Mouse (Mus musculus): ENCODE measurements around the gene Cyp2c23. TPM values are rescaled to one million over a fixed set of nuclear protein-coding genes. Genes with fewer than 3 reads are reported as not detected.

The Cyp2c23 gene
- total RNA-seq, 2 experiments from 2014 or later: 0.28 TPM

GRCm38 (mm10) chr19:44024921-44025585 is 4.0 kb downstream of the Cyp2c23 start:
- DNase-seq (ENCODE audit: low spot score in 2 of 2): no peak

- DNase-seq (ENCODE audit: low spot score in 2 of 2): no peak
These were observed 5.9 kb downstream of the Cyp2c23 start for GRCm38 (mm10) chr19:44023066-44023465.

GRCm38 (mm10) chr19:44021502-44021901 is 7.5 kb downstream of the Cyp2c23 start:
- no peak for DNase-seq (ENCODE audit: low spot score in 2 of 2)

GRCm38 (mm10) chr19:44019739-44020138 is 9.3 kb downstream of the Cyp2c23 start:
- no peak for DNase-seq (ENCODE audit: low spot score in 2 of 2)

GRCm38 (mm10) chr19:44013862-44014261 is 15.1 kb downstream of the Cyp2c23 start:
- no peak for DNase-seq (ENCODE audit: low spot score in 2 of 2)

GRCm38 (mm10) chr19:44008784-44009183 is 20.2 kb downstream of the Cyp2c23 start:
- no peak for DNase-seq (ENCODE audit: low spot score in 2 of 2)

- peak; percentile 15 to 44 for DNase-seq (ENCODE audit: low spot score in 2 of 2)
These were observed 21.8 kb downstream of the Cyp2c23 start for GRCm38 (mm10) chr19:44007186-44007585.

- DNase-seq (ENCODE audit: low spot score in 2 of 2): no peak
These were observed 24.0 kb downstream of the Cyp2c23 start for GRCm38 (mm10) chr19:44005025-44005424.

- DNase-seq (ENCODE audit: low spot score in 2 of 2): no peak
These were observed 24.7 kb downstream of the Cyp2c23 start for GRCm38 (mm10) chr19:44004261-44004660.

- DNase-seq (ENCODE audit: low spot score in 2 of 2): no peak
These were observed 28.3 kb downstream of the Cyp2c23 start for GRCm38 (mm10) chr19:44000720-44001119.

GRCm38 (mm10) chr19:44000061-44000460 is 28.9 kb downstream of the Cyp2c23 start:
- DNase-seq (ENCODE audit: low spot score in 2 of 2): no peak

GRCm38 (mm10) chr19:43998802-43999527 is 30.0 kb downstream of the Cyp2c23 start:
- no peak for DNase-seq (ENCODE audit: low spot score in 2 of 2)

- peak; percentile 56 to 75 for DNase-seq (ENCODE audit: low spot score in 2 of 2)
These were observed 30.9 kb downstream of the Cyp2c23 start for GRCm38 (mm10) chr19:43998101-43998500.

GRCm38 (mm10) chr19:43995427-43995826 is 33.6 kb downstream of the Cyp2c23 start:
- DNase-seq (ENCODE audit: low spot score in 2 of 2): peak in 1 of 2 experiments; percentile 6

GRCm38 (mm10) chr19:43992464-43992863 is 36.5 kb downstream of the Cyp2c23 start:
- no peak for DNase-seq (ENCODE audit: low spot score in 2 of 2)

GRCm38 (mm10) chr19:43990362-43990761 is 38.6 kb downstream of the Cyp2c23 start:
- DNase-seq (ENCODE audit: low spot score in 2 of 2): no peak

GRCm38 (mm10) chr19:43986069-43986794 is 42.8 kb downstream of the Cyp2c23 start, which contains the start of gene Cpn1:
TSS of gene Cpn1 (minus strand) at chr19:43986556.
- DNase-seq (ENCODE audit: low spot score in 2 of 2): no peak

GRCm38 (mm10) chr19:43981992-43982391 is 47.0 kb downstream of the Cyp2c23 start:
- no peak for DNase-seq (ENCODE audit: low spot score in 2 of 2)

- no peak for DNase-seq (ENCODE audit: low spot score in 2 of 2)
These were observed 48.3 kb downstream of the Cyp2c23 start for GRCm38 (mm10) chr19:43980711-43981110.

GRCm38 (mm10) chr19:43977799-43978198 is 51.2 kb downstream of the Cyp2c23 start:
- no peak for DNase-seq (ENCODE audit: low spot score in 2 of 2)

- no peak for DNase-seq (ENCODE audit: low spot score in 2 of 2)
These were observed 52.3 kb downstream of the Cyp2c23 start for GRCm38 (mm10) chr19:43976661-43977060.

GRCm38 (mm10) chr19:43974221-43974620 is 54.8 kb downstream of the Cyp2c23 start:
- peak in 1 of 2 experiments; percentile 20 for DNase-seq (ENCODE audit: low spot score in 2 of 2)
